Mouse (Mus musculus): ENCODE measurements around the gene Vmn1r2. TPM values are rescaled to one million over a fixed set of nuclear protein-coding genes. Genes with fewer than 3 reads are reported as not detected.
"Not testable (repeated sequence)": the region's sequence is repeated elsewhere in the genome, so short reads cannot be mapped to it uniquely, and the experiment has no call there.

The Vmn1r2 gene
- polyA plus RNA-seq (2012; rRNA removed), result not detected in 2 replicates

GRCm38 (mm10) chr4:3167020-3167419 is at the start of gene Vmn1r2:
Gene Vmn1r2, plus strand, starts transcription at chr4:3167320.
- not testable (repeated sequence) for H3K27me3 ChIP-seq (ENCODE audit: control insufficient read depth, insufficient read depth, low read length); H3K27ac ChIP-seq (ENCODE audit: insufficient read depth, low read length); DNase-seq; H3K4me1 ChIP-seq (ENCODE audit: control insufficient read depth, insufficient read depth, low read length); H3K4me3 ChIP-seq (replicated peaks; ENCODE audit: insufficient read depth, low read depth, low read length)
- WGBS, result no CpG with 5 or more reads among the region's 1 CpGs

- WGBS, result 6% methylated on average over 2 of the region's 3 CpGs
- not testable (repeated sequence) for H3K27me3 ChIP-seq (ENCODE audit: control insufficient read depth, insufficient read depth, low read length); H3K4me1 ChIP-seq (ENCODE audit: control insufficient read depth, insufficient read depth, low read length); H3K4me3 ChIP-seq (replicated peaks; ENCODE audit: insufficient read depth, low read depth, low read length); DNase-seq; H3K27ac ChIP-seq (ENCODE audit: insufficient read depth, low read length)
These were observed 19.2 kb upstream of the Vmn1r2 start for GRCm38 (mm10) chr4:3147926-3148325.

DNA sequence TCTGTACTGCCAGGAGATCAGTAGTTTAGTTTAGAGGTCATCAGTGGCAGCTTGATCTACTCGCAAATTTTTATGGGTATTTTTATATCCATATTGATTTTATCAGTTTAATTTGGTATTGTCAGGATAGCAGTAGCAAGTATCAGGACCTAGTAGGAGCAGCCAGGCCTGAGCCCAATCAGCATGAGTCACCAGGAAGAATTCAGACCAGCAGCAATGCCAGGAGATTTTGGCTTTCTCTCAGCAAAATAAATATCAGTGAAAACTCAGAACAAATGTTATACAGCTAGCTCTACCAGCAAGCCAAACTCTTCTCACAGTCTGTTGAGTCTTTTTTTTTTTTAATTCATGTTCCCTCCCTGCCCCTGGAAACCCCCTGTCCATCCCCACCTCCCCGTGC is 13.8 kb upstream of the Vmn1r2 start:
- H3K27me3 ChIP-seq (ENCODE audit: control insufficient read depth, insufficient read depth, low read length); DNase-seq; H3K27ac ChIP-seq (ENCODE audit: insufficient read depth, low read length); H3K4me1 ChIP-seq (ENCODE audit: control insufficient read depth, insufficient read depth, low read length); H3K4me3 ChIP-seq (replicated peaks; ENCODE audit: insufficient read depth, low read depth, low read length): not testable (repeated sequence)
- 75% methylated on average over 2 of the region's 2 CpGs for WGBS

GRCm38 (mm10) chr4:3164429-3164828 is 2.7 kb upstream of the Vmn1r2 start:
- H3K4me1 ChIP-seq (ENCODE audit: control insufficient read depth, insufficient read depth, low read length); H3K27ac ChIP-seq (ENCODE audit: insufficient read depth, low read length); DNase-seq; H3K27me3 ChIP-seq (ENCODE audit: control insufficient read depth, insufficient read depth, low read length); H3K4me3 ChIP-seq (replicated peaks; ENCODE audit: insufficient read depth, low read depth, low read length): not testable (repeated sequence)

- no peak for DNase-seq
- Histone ChIP-seq H3K27me3 (ENCODE audit: control insufficient read depth, insufficient read depth, low read length) (peaks cover 1% of the 10 kb centered on the region; the same call in 1 of the 2 replicates), H3K27ac (ENCODE audit: insufficient read depth, low read length) (no peak overlapping the region), H3K4me3 (replicated peaks; ENCODE audit: insufficient read depth, low read depth, low read length) (no peak overlapping the region), H3K4me1 (ENCODE audit: control insufficient read depth, insufficient read depth, low read length) (no peaks in the 10 kb centered on the region)
- TF ChIP-seq CTCF (IDR thresholded peaks at IDR 0.05; ENCODE audit: borderline replicate concordance, insufficient read depth, low read depth, low read length) (no peak), POLR2A (IDR thresholded peaks at IDR 0.05; ENCODE audit: borderline replicate concordance, insufficient read depth, low read length) (no peak)
- WGBS, result 94% methylated on average over 4 of the region's 4 CpGs
These were observed 2.1 kb upstream of the Vmn1r2 start for GRCm38 (mm10) chr4:3165046-3165445.

GRCm38 (mm10) chr4:3174586-3174985 is 7.5 kb downstream of the Vmn1r2 start:
- not testable (repeated sequence) for H3K27ac ChIP-seq (ENCODE audit: insufficient read depth, low read length); H3K4me1 ChIP-seq (ENCODE audit: control insufficient read depth, insufficient read depth, low read length); H3K4me3 ChIP-seq (replicated peaks; ENCODE audit: insufficient read depth, low read depth, low read length); DNase-seq; H3K27me3 ChIP-seq (ENCODE audit: control insufficient read depth, insufficient read depth, low read length)
- WGBS, result 77% methylated on average over 4 of the region's 4 CpGs

DNA sequence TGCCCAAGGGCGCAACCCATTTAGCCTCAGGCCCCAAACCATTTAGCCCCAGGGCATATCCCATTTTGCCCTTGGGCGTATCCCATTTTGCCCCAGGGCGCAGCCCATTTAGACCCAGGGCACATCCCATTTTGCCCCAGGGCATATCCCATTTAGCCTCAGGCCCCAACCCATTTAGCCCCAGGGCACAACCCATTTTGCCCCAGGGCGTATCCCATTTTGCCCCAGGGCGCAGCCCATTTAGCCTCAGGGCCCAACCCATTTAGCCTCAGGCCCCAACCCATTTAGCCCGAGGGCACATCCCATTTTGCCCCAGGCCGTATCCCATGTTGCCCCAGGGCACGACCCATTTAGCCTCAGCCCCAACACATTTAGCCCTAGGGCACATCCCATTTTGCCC is 8.6 kb downstream of the Vmn1r2 start:
- 89% methylated on average over 7 of the region's 8 CpGs for WGBS
- H3K27me3 ChIP-seq (ENCODE audit: control insufficient read depth, insufficient read depth, low read length); H3K4me3 ChIP-seq (replicated peaks; ENCODE audit: insufficient read depth, low read depth, low read length); H3K4me1 ChIP-seq (ENCODE audit: control insufficient read depth, insufficient read depth, low read length); H3K27ac ChIP-seq (ENCODE audit: insufficient read depth, low read length); DNase-seq: not testable (repeated sequence)

DNA sequence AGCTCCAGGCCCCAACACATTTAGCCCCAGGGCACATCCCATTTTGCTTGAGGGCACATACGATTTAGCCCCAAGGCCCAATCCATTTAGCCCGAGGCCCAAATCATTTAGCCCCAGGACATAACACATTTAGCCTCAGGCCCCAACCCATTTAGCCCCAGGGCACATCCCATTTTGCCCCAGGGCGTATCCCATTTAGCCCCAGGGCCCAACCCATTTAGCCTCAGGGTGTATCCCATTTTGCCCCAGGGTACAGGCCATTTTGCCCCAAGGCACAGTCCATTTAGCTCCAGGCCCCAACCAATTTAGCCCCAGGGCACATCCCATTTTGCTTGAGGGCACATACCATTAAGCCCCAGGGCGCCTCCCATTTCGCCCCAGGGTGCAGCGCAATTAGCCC is 9.1 kb downstream of the Vmn1r2 start:
- DNase-seq; H3K4me1 ChIP-seq (ENCODE audit: control insufficient read depth, insufficient read depth, low read length); H3K27ac ChIP-seq (ENCODE audit: insufficient read depth, low read length); H3K27me3 ChIP-seq (ENCODE audit: control insufficient read depth, insufficient read depth, low read length); H3K4me3 ChIP-seq (replicated peaks; ENCODE audit: insufficient read depth, low read depth, low read length): not testable (repeated sequence)
- WGBS, result 93% methylated on average over 6 of the region's 6 CpGs

DNA sequence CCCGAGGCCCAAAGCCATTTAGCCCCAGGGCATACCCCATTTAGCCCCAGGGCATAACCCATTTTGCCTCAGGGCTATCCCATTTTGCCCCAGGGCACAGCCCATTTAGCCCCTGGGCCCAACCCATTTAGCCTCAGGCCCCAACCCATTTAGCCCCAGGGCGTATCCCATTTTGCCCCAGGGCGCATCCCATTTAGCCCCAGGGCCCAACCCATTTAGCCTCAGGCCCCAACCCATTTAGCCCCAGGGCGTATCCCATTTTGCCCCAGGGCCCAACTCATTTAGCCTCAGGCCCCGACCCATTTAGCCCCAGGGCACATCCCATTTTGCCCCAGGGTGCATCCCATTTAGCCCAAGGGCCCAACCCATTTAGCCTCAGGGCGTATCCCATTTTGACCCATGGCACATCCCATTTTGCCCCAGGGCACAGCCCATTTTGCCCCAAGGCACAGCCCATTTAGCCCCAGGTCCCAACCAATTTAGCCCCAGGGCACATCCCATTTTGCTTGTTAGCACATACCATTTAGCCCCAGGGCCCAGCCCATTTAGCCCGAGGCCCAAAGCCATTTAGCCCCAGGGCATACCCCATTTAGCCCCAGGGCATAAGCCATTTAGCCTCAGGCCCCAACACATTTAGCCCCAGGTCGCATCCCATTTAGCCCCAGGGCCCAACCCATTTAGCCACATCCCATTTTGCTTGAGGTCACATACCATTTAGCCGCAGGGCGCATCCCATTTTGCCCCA is 9.8 kb downstream of the Vmn1r2 start:
- not testable (repeated sequence) for H3K4me3 ChIP-seq (replicated peaks; ENCODE audit: insufficient read depth, low read depth, low read length); DNase-seq; H3K4me1 ChIP-seq (ENCODE audit: control insufficient read depth, insufficient read depth, low read length); H3K27ac ChIP-seq (ENCODE audit: insufficient read depth, low read length); H3K27me3 ChIP-seq (ENCODE audit: control insufficient read depth, insufficient read depth, low read length)
- WGBS, result 87% methylated on average over 10 of the region's 10 CpGs

DNA sequence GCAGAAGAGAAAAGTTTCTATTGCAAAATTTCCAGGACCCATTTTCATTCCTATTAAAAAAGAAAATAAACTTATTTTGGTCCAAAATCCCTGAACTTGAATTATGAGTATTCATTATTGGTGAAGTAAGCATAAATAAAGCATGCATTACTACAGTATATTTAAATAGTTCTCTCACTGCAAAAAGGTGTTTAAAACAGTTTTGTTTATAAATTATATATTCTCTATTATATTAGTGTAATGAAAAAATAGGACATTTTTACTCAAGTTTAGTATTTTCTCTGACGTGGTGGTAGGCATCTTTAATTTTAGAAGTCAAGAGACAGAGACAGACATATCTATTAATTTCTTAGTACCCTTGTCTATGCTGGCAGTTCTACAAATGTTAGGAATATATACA is 18.1 kb downstream of the Vmn1r2 start, which contains the start of gene Vmn1r3:
Gene Vmn1r3 (minus strand): TSS at position 101 of the 400 bp plus-strand sequence.
- not testable (repeated sequence) for H3K27me3 ChIP-seq (ENCODE audit: control insufficient read depth, insufficient read depth, low read length); DNase-seq; H3K27ac ChIP-seq (ENCODE audit: insufficient read depth, low read length); H3K4me3 ChIP-seq (replicated peaks; ENCODE audit: insufficient read depth, low read depth, low read length); H3K4me1 ChIP-seq (ENCODE audit: control insufficient read depth, insufficient read depth, low read length)
- WGBS, result 89% methylated on average over 1 of the region's 1 CpGs

DNA sequence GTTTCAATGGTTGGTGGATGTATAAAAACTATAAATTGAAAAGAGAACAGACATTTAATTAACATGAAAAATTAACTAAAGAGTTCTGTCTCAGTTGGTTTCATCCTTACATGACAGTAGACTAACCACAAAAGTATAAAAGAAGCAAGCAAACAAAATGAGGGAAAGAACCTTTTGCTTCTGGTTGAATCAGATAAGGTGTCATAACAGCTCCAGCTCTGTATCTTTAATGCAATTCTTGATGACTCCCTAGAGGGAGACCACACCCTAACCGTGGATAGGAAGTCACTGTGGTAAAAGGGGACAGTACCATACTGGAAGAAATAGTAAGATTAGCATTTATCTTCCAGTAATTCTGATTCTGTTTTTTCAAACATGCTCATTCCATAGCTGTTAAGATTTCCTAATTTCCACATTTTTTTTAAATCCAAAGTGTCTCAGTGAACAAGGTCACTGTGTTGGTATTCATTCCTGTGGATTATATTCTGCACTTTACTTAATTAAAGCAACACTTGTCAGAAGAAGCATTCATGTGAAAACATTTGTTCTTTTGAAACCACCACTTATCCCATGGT is 42.6 kb downstream of the Vmn1r2 start:
- not testable (repeated sequence) for H3K4me1 ChIP-seq (ENCODE audit: control insufficient read depth, insufficient read depth, low read length); H3K27me3 ChIP-seq (ENCODE audit: control insufficient read depth, insufficient read depth, low read length); DNase-seq; H3K27ac ChIP-seq (ENCODE audit: insufficient read depth, low read length); H3K4me3 ChIP-seq (replicated peaks; ENCODE audit: insufficient read depth, low read depth, low read length)
- 44% methylated on average over 1 of the region's 1 CpGs for whole genome bisulfite sequencing

DNA sequence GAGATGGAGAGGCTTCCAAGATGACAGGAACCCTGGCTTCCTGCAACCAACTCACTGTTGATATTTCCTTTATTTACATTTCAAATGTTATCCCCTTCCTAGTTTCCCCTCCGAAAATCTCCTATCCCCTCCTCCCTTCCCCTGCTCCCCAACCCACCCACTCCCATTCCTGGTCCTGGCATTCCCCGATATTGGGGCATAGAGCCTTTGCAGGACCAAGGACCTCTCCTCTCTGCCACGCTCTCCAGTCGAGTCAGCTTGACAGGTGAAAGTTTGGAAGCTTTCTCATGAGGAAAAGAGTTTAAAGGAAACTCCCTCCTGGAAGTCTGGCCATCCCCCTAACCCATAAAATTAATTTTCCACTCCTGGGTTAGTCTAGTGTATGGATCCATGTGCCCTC is 46.2 kb downstream of the Vmn1r2 start:
- DNase-seq; H3K4me1 ChIP-seq (ENCODE audit: control insufficient read depth, insufficient read depth, low read length); H3K27ac ChIP-seq (ENCODE audit: insufficient read depth, low read length); H3K27me3 ChIP-seq (ENCODE audit: control insufficient read depth, insufficient read depth, low read length); H3K4me3 ChIP-seq (replicated peaks; ENCODE audit: insufficient read depth, low read depth, low read length): not testable (repeated sequence)
- 62% methylated on average over 3 of the region's 4 CpGs for WGBS

- WGBS, result 54% methylated on average over 2 of the region's 2 CpGs
- H3K27ac ChIP-seq (ENCODE audit: insufficient read depth, low read length); H3K4me3 ChIP-seq (replicated peaks; ENCODE audit: insufficient read depth, low read depth, low read length): not testable (repeated sequence)
These were observed 49.3 kb downstream of the Vmn1r2 start for GRCm38 (mm10) chr4:3216382-3216781.

More at GRCm38 (mm10) chr4:3216382-3216781, 49.3 kb downstream of the Vmn1r2 start:
- not testable (repeated sequence) for DNase-seq; H3K27me3 ChIP-seq (ENCODE audit: control insufficient read depth, insufficient read depth, low read length); H3K4me1 ChIP-seq (ENCODE audit: control insufficient read depth, insufficient read depth, low read length)

Data from cerebellum, adult 2 months (tissue).